Mouse (Mus musculus) midbrain, embryonic 16.5 days (tissue): ENCODE measurements at regions not wholly inside any gene's neighbourhood (a gene's known extent, or its start where the extent isn't known, plus 50 kb on each side); places are given as distances from the start of the nearest gene placed in this dataset.

Experiments used
- ATAC-seq: fragments of 200-750 bp; cut with Nextera tagmentation; 2 replicates; pipeline ENCODE4 v1.8.0; 2017; ENCODE audit warnings: moderate TSS enrichment
- H3K27ac ChIP-seq: fragments of 300-500 bp; sonication (generic); 2 replicates; pipeline ENCODE4 v1.5.1; 2014; ENCODE audit warnings: mild to moderate bottlenecking, low read length, mixed read lengths
- H3K27me3 ChIP-seq: fragments of 300-500 bp; sonication (generic); 2 replicates; pipeline ENCODE4 v1.6.1; 2014; ENCODE audit warnings: low read depth, low read length, mixed read lengths; ENCODE audit not compliant: control insufficient read depth, insufficient read depth
- H3K36me3 ChIP-seq: fragments of 300-500 bp; sonication (generic); 2 replicates; pipeline ENCODE4 v1.6.1; 2014; ENCODE audit warnings: mild to moderate bottlenecking, low read length, moderate library complexity, mixed read lengths; ENCODE audit not compliant: control insufficient read depth, insufficient read depth
- H3K4me1 ChIP-seq: fragments of 300-500 bp; sonication (generic); 2 replicates; pipeline ENCODE4 v1.6.1; 2014; ENCODE audit warnings: mild to moderate bottlenecking, low read length, mixed read lengths; ENCODE audit not compliant: control insufficient read depth, insufficient read depth
- H3K4me2 ChIP-seq: fragments of 300-500 bp; sonication (generic); 2 replicates; pipeline ENCODE4 v1.6.1; 2014; ENCODE audit warnings: mild to moderate bottlenecking, low read length, mixed read lengths
- H3K4me3 ChIP-seq: fragments of 300-500 bp; sonication (generic); 2 replicates; pipeline ENCODE4 v1.5.1; 2014; ENCODE audit warnings: low read depth, mild to moderate bottlenecking, low read length, moderate library complexity, mixed read lengths
- H3K9ac ChIP-seq: fragments of 300-500 bp; sonication (generic); 2 replicates; pipeline ENCODE4 v1.6.1; 2014; ENCODE audit warnings: low read depth, low read length, mixed read lengths
- H3K9me3 ChIP-seq: fragments of 300-500 bp; sonication (generic); replicated peaks from 2 replicates; pipeline ENCODE4 v1.6.1; 2014; ENCODE audit warnings: mild to moderate bottlenecking, low read length, mixed read lengths; ENCODE audit not compliant: control insufficient read depth, poor library complexity, severe bottlenecking
- WGBS: fragments of 180-500 bp; shearing (Covaris S2); extraction: QIAGEN DNeasy Blood & Tissue Kit; methylation state at CpG from one replicate; pipeline ENCODE4 v1.1.7; 2014; 5-methylcytosine and 5-hydroxymethylcytosine counted together

GRCm38 (mm10) chr13:90294648-90295007, 205.2 kb upstream of the Xrcc4 start:
- ATAC-seq, result peak; percentile 44; the same call in 1 of the 2 replicates
- peak overlapping the region; percentile 54; the same call in 1 of the 2 replicates for H3K27ac ChIP-seq
- 58% methylated on average over 5 of the region's 5 CpGs for WGBS
- H3K9ac ChIP-seq, result no peak overlapping the region
- 0 out of 2 replicates have a peak overlapping the region, but pooled peaks have one; percentile 28 for H3K4me2 ChIP-seq
- H3K36me3 ChIP-seq, result no peaks in the 10 kb centered on the region
- 0 out of 2 replicates have a peak, but pooled peaks cover 4% of the 10 kb centered on the region for H3K9me3 ChIP-seq
- H3K27me3 ChIP-seq, result no peaks in the 10 kb centered on the region
- no peak overlapping the region for H3K4me3 ChIP-seq
- H3K4me1 ChIP-seq, result peaks cover 4% of the 10 kb centered on the region; the same call in 1 of the 2 replicates

- peak overlapping the region; percentile 28; the same call in 1 of the 2 replicates for H3K4me2 ChIP-seq
- peak overlapping the region; percentile 54; the same call in 1 of the 2 replicates for H3K27ac ChIP-seq
- no peaks in the 10 kb centered on the region for H3K27me3 ChIP-seq
- H3K4me3 ChIP-seq, result no peak overlapping the region
- peak; percentile 62 for ATAC-seq
- no peaks in the 10 kb centered on the region for H3K36me3 ChIP-seq
- WGBS, result 33% methylated on average over 10 of the region's 10 CpGs
- peaks cover 4% of the 10 kb centered on the region; the same call in 1 of the 2 replicates for H3K4me1 ChIP-seq
- H3K9me3 ChIP-seq, result 0 out of 2 replicates have a peak, but pooled peaks cover 4% of the 10 kb centered on the region
- no peak overlapping the region for H3K9ac ChIP-seq
Measured at GRCm38 (mm10) chr13:90293697-90294647, 204.6 kb upstream of the Xrcc4 start.

- peak; percentile 87 for ATAC-seq
- Histone ChIP-seq H3K4me2 (no peak overlapping the region), H3K4me3 (no peak overlapping the region), H3K9me3 (0 out of 2 replicates have a peak, but pooled peaks cover 4% of the 10 kb centered on the region), H3K9ac (no peak overlapping the region), H3K27me3 (no peaks in the 10 kb centered on the region), H3K27ac (no peak overlapping the region), H3K36me3 (no peaks in the 10 kb centered on the region), H3K4me1 (peaks cover 4% of the 10 kb centered on the region; the same call in 1 of the 2 replicates)
- 32% methylated on average over 4 of the region's 4 CpGs for WGBS
Measured at GRCm38 (mm10) chr13:90292905-90293304, 203.5 kb upstream of the Xrcc4 start.

- ATAC-seq, result no peak
- Histone ChIP-seq H3K4me3 (no peak overlapping the region), H3K9me3 (0 out of 2 replicates have a peak, but pooled peaks cover 4% of the 10 kb centered on the region), H3K4me2 (no peak overlapping the region), H3K9ac (no peak overlapping the region), H3K4me1 (peaks cover 4% of the 10 kb centered on the region; the same call in 1 of the 2 replicates), H3K36me3 (no peaks in the 10 kb centered on the region), H3K27me3 (no peaks in the 10 kb centered on the region), H3K27ac (no peak overlapping the region)
- 33% methylated on average over 1 of the region's 1 CpGs for WGBS
Measured at GRCm38 (mm10) chr13:90292124-90292523, 202.7 kb upstream of the Xrcc4 start.

GRCm38 (mm10) chr13:90280976-90281375, 191.6 kb upstream of the Xrcc4 start:
- Histone ChIP-seq H3K27ac (no peak overlapping the region), H3K36me3 (no peaks in the 10 kb centered on the region), H3K4me1 (0 out of 2 replicates have a peak, but pooled peaks cover 2% of the 10 kb centered on the region), H3K4me2 (no peak overlapping the region), H3K27me3 (no peaks in the 10 kb centered on the region), H3K9ac (no peak overlapping the region), H3K9me3 (no peaks in the 10 kb centered on the region), H3K4me3 (no peak overlapping the region)
- ATAC-seq, result no peak

GRCm38 (mm10) chr13:90279786-90280382, 190.5 kb upstream of the Xrcc4 start:
- Histone ChIP-seq H3K36me3 (no peaks in the 10 kb centered on the region), H3K27ac (no peak overlapping the region), H3K9ac (no peak overlapping the region), H3K9me3 (no peaks in the 10 kb centered on the region), H3K4me1 (0 out of 2 replicates have a peak, but pooled peaks cover 2% of the 10 kb centered on the region), H3K27me3 (no peaks in the 10 kb centered on the region), H3K4me3 (no peak overlapping the region), H3K4me2 (no peak overlapping the region)
- peak; percentile 90 for ATAC-seq
- 34% methylated on average over 3 of the region's 3 CpGs for WGBS

- Histone ChIP-seq H3K27ac (no peak overlapping the region), H3K4me1 (0 out of 2 replicates have a peak, but pooled peaks cover 2% of the 10 kb centered on the region), H3K4me3 (no peak overlapping the region)
Measured at GRCm38 (mm10) chr13:90279355-90279754, 189.9 kb upstream of the Xrcc4 start.

GRCm38 (mm10) chr13:90259071-90259742, 169.8 kb upstream of the Xrcc4 start:
- no peaks in the 10 kb centered on the region for H3K36me3 ChIP-seq
- H3K27ac ChIP-seq, result no peak overlapping the region
- no peaks in the 10 kb centered on the region for H3K4me1 ChIP-seq
- H3K4me3 ChIP-seq, result no peak overlapping the region
- no peak for ATAC-seq
- no peak overlapping the region for H3K4me2 ChIP-seq
- no peaks in the 10 kb centered on the region for H3K9me3 ChIP-seq
- H3K27me3 ChIP-seq, result no peaks in the 10 kb centered on the region
- 87% methylated on average over 3 of the region's 3 CpGs for WGBS
- no peak overlapping the region for H3K9ac ChIP-seq

More at GRCm38 (mm10) chr13:90279355-90279754, 189.9 kb upstream of the Xrcc4 start:
- Histone ChIP-seq H3K27me3 (no peaks in the 10 kb centered on the region), H3K9me3 (no peaks in the 10 kb centered on the region), H3K9ac (no peak overlapping the region), H3K36me3 (no peaks in the 10 kb centered on the region), H3K4me2 (no peak overlapping the region)
- peak; percentile 64; the same call in 1 of the 2 replicates for ATAC-seq
